21 mouse cellular contexts compared by ENCODE assay signal in the genomic region with DNA sequence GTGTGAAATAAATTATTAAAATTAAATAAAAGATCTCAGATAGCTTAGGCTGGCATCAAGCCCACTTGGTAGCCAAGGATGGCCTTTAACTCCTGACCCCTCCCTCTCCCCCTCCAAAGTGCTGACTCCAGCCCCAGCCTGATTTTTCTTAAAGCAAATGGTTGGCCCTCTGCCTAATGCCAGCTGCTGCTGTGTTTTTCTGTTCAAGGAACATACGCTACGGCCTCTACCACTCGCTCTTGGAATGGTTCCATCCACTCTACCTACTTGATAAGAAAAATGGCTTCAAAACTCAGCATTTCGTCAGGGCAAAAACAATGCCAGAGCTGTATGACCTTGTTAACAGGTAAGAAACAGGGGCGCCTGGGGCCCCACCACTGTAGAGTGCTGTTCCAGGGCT. TPM values are rescaled to one million over a fixed set of nuclear protein-coding genes. Genes with fewer than 3 reads are reported as not detected.
DNase-seq lines count a peak whose midpoint lies in the region; ATAC-seq and TF ChIP-seq lines count a peak whose summit lies in the region.
"Had no signal": no experiment of that assay in that cellular context is flagged by ENCODE, and none has a peak within 500 bp of the region (broad histone marks: within the 10 kb centered on the region; RNA-seq: fewer than 3 reads in every experiment).

No protein-coding gene starts in this region.

- H3K27ac ChIP-seq in heart, embryonic 16.5 days (ENCODE audit: low read length), result peak overlapping the region; percentile 4; the same call in 1 of the 2 replicates
- peak overlapping the region; percentile 38; the same call in 1 of the 2 replicates for H3K27ac ChIP-seq in lung, postnatal 0 days (ENCODE audit: low read length)
- peak overlapping the region; percentile 64; the same call in 1 of the 2 replicates for H3K27ac ChIP-seq in intestine, postnatal 0 days (ENCODE audit: low read depth, low read length)
- H3K27ac ChIP-seq: embryonic facial prominence, embryonic 12.5 days; hindbrain, embryonic 15.5 days; left cerebral cortex, adult 2 months; limb, embryonic 13.5 days; liver, embryonic 14.5 days had no signal

- WGBS in heart, embryonic 16.5 days, result 36% methylated on average over 5 of the region's 5 CpGs
- WGBS in lung, postnatal 0 days, result 56% methylated on average over 5 of the region's 5 CpGs
- 79% methylated on average over 5 of the region's 5 CpGs for WGBS in lung, adult 2 months
- 67% methylated on average over 5 of the region's 5 CpGs for WGBS in intestine, postnatal 0 days

- no peak for TF ChIP-seq EP300 in lung, postnatal 0 days (IDR thresholded peaks at IDR 0.05)

- no peak for ATAC-seq in heart, embryonic 16.5 days (replicated peaks; ENCODE audit: extremely low read depth, insufficient read depth, low FRiP score)
- ATAC-seq in lung, postnatal 0 days, result no peak
- ATAC-seq in intestine, postnatal 0 days, result no peak
- ATAC-seq: midbrain, embryonic 16.5 days had no signal

- H3K4me2 ChIP-seq in heart, embryonic 16.5 days (ENCODE audit: low read depth, low read length), result no peak overlapping the region
- H3K4me2 ChIP-seq in lung, postnatal 0 days (replicated peaks; ENCODE audit: low read depth, low read length), result no peak overlapping the region
- no peak overlapping the region for H3K4me2 ChIP-seq in intestine, postnatal 0 days (replicated peaks; ENCODE audit: low read depth)
- H3K4me2 ChIP-seq: embryonic facial prominence, embryonic 12.5 days; hindbrain, embryonic 15.5 days; limb, embryonic 13.5 days had no signal

- no peak for DNase-seq in heart, adult 9 months (ENCODE audit: low spot score in 2 of 2)
- DNase-seq in lung, postnatal 0 days (ENCODE audit: low spot score), result no peak
- no peak for DNase-seq in lung, adult 2 months
- DNase-seq in adrenal gland, adult 8-10 months, result no peak
- DNase-seq in right cerebral cortex, postnatal 4 days, result no peak
- DNase-seq: adrenal gland, adult 2 months; cerebellum, adult 11-12 months; heart, adult 11 months; heart, postnatal 36 days; lung, postnatal 14 days; spleen, adult 18-20 months; thymus, adult 2 months had no signal

- H3K27me3 ChIP-seq in heart, embryonic 16.5 days (ENCODE audit: control insufficient read depth, insufficient read depth, low read length), result no peaks in the 10 kb centered on the region
- no peaks in the 10 kb centered on the region for H3K27me3 ChIP-seq in lung, postnatal 0 days (replicated peaks; ENCODE audit: insufficient read depth, low read length)
- H3K27me3 ChIP-seq in intestine, postnatal 0 days (replicated peaks; ENCODE audit: control insufficient read depth, insufficient read depth, low read length), result no peaks in the 10 kb centered on the region
- H3K27me3 ChIP-seq: embryonic facial prominence, embryonic 12.5 days; hindbrain, embryonic 15.5 days; limb, embryonic 13.5 days had no signal

- peaks cover 11% of the 10 kb centered on the region for H3K4me1 ChIP-seq in heart, embryonic 16.5 days (ENCODE audit: control insufficient read depth, insufficient read depth, low read length)
- peaks cover 4% of the 10 kb centered on the region; the same call in 1 of the 2 replicates for H3K4me1 ChIP-seq in lung, postnatal 0 days (ENCODE audit: insufficient read depth, low read depth, low read length)
- peaks cover 4% of the 10 kb centered on the region; the same call in 1 of the 2 replicates for H3K4me1 ChIP-seq in lung, adult 2 months (ENCODE audit: control insufficient read depth, insufficient read depth, low read length)
- no peaks in the 10 kb centered on the region for H3K4me1 ChIP-seq in intestine, postnatal 0 days (replicated peaks; ENCODE audit: control insufficient read depth, insufficient read depth, low read length)

- H3K4me3 ChIP-seq in heart, embryonic 16.5 days (ENCODE audit: low read length), result no peak overlapping the region
- no peak overlapping the region for H3K4me3 ChIP-seq in lung, postnatal 0 days (ENCODE audit: low read depth, low read length)
- no peak overlapping the region for H3K4me3 ChIP-seq in lung, adult 2 months (replicated peaks; ENCODE audit: extremely low read depth, low read depth, low read length)
- no peak overlapping the region for H3K4me3 ChIP-seq in intestine, postnatal 0 days (ENCODE audit: low read depth, low read length)
- H3K4me3 ChIP-seq: embryonic facial prominence, embryonic 12.5 days; hindbrain, embryonic 15.5 days; left cerebral cortex, adult 2 months; limb, embryonic 13.5 days had no signal

- H3K9ac ChIP-seq in heart, embryonic 16.5 days (ENCODE audit: low read length), result no peak overlapping the region
- no peak overlapping the region for H3K9ac ChIP-seq in lung, postnatal 0 days (replicated peaks; ENCODE audit: low read depth)
- no peak overlapping the region for H3K9ac ChIP-seq in intestine, postnatal 0 days (ENCODE audit: low read depth, low read length)
- H3K9ac ChIP-seq: embryonic facial prominence, embryonic 12.5 days; hindbrain, embryonic 15.5 days; limb, embryonic 13.5 days; liver, embryonic 14.5 days had no signal

- no peak for TF ChIP-seq POLR2A in lung, adult 2 months (IDR thresholded peaks at IDR 0.05; ENCODE audit: borderline replicate concordance, extremely low read depth, low read depth, low read length)

- H3K9me3 ChIP-seq in heart, embryonic 16.5 days (replicated peaks; ENCODE audit: control insufficient read depth, low read length), result no peaks in the 10 kb centered on the region
- H3K9me3 ChIP-seq in lung, postnatal 0 days (ENCODE audit: low read length), result no peaks in the 10 kb centered on the region
- H3K9me3 ChIP-seq in intestine, postnatal 0 days (ENCODE audit: control insufficient read depth), result no peaks in the 10 kb centered on the region
- H3K9me3 ChIP-seq: embryonic facial prominence, embryonic 12.5 days; G1E; hindbrain, embryonic 15.5 days; limb, embryonic 13.5 days had no signal

- no peak for TF ChIP-seq CTCF in lung, postnatal 0 days (IDR thresholded peaks at IDR 0.05)
- no peak for TF ChIP-seq CTCF in lung, adult 2 months (IDR thresholded peaks at IDR 0.05; ENCODE audit: insufficient read depth, low read length)
- no peak for TF ChIP-seq CTCF in intestine, postnatal 0 days (IDR thresholded peaks at IDR 0.05; ENCODE audit: low read depth)

- H3K36me3 ChIP-seq in heart, embryonic 16.5 days (ENCODE audit: control insufficient read depth, insufficient read depth), result peaks cover 8% of the 10 kb centered on the region; the same call in 1 of the 2 replicates
- peaks cover 17% of the 10 kb centered on the region for H3K36me3 ChIP-seq in lung, postnatal 0 days (ENCODE audit: insufficient read depth, low read length)
- peaks cover 34% of the 10 kb centered on the region for H3K36me3 ChIP-seq in intestine, postnatal 0 days (ENCODE audit: control insufficient read depth, insufficient read depth)

RNA-seq across cellular contexts. Expression of gene Fuca1, which starts 4.8 kb away (rescaled TPM):
- polyA plus RNA-seq in heart, embryonic 16.5 days (2015; fragmentation: Nextera tagmentation; extraction: Ambion mirVana), result 50.7 and 52.8 TPM in 2 replicates
- 107 and 131 TPM in 2 replicates for polyA plus RNA-seq in lung, postnatal 0 days (2015; fragmentation: Nextera tagmentation; extraction: Ambion mirVana)
- 51.5 and 64.0 TPM in 2 replicates for polyA plus RNA-seq in lung, adult 2 months (2012; rRNA removed)
- 717 and 739 TPM in 2 replicates for polyA plus RNA-seq in intestine, postnatal 0 days (2015; fragmentation: Nextera tagmentation; extraction: Ambion mirVana)
- total RNA-seq in adrenal gland, adult 8-10 months (2022), result 100 to 1,000 TPM in 3 of 4 experiments, 10 to 100 TPM in 1; 83.5 to 119 (median 106) TPM

RNA-seq across cellular contexts. Expression of gene Hmgcl, which starts 20.9 kb away (rescaled TPM):
- 94.3 and 99.6 TPM in 2 replicates for polyA plus RNA-seq in heart, embryonic 16.5 days (2015; fragmentation: Nextera tagmentation; extraction: Ambion mirVana)
- 63.6 and 67.7 TPM in 2 replicates for polyA plus RNA-seq in lung, postnatal 0 days (2015; fragmentation: Nextera tagmentation; extraction: Ambion mirVana)
- polyA plus RNA-seq in lung, adult 2 months (2012; rRNA removed), result 43.8 and 49.6 TPM in 2 replicates
- polyA plus RNA-seq in intestine, postnatal 0 days (2015; fragmentation: Nextera tagmentation; extraction: Ambion mirVana), result 232 and 235 TPM in 2 replicates
- 10 to 100 TPM; 51.7 to 68.6 (median 62.8) TPM for total RNA-seq in adrenal gland, adult 8-10 months (2022)

RNA-seq across cellular contexts. Expression of gene Cnr2, which starts 30.1 kb away (rescaled TPM):
- polyA plus RNA-seq in heart, embryonic 16.5 days (2015; fragmentation: Nextera tagmentation; extraction: Ambion mirVana), result 0.71 and 0.80 TPM in 2 replicates
- polyA plus RNA-seq in lung, postnatal 0 days (2015; fragmentation: Nextera tagmentation; extraction: Ambion mirVana), result 1.9 and 2.2 TPM in 2 replicates
- polyA plus RNA-seq in lung, adult 2 months (2012; rRNA removed), result 7.3 and 9.1 TPM in 2 replicates
- polyA plus RNA-seq in intestine, postnatal 0 days (2015; fragmentation: Nextera tagmentation; extraction: Ambion mirVana), result 0.14 and 0.24 TPM in 2 replicates
- 1 to 10 TPM; 2.2 to 3.6 (median 2.8) TPM for total RNA-seq in adrenal gland, adult 8-10 months (2022)

RNA-seq across cellular contexts. Expression of gene Gale, which starts 38.2 kb away (rescaled TPM):
- 24.4 and 24.5 TPM in 2 replicates for polyA plus RNA-seq in heart, embryonic 16.5 days (2015; fragmentation: Nextera tagmentation; extraction: Ambion mirVana)
- 37.0 and 40.5 TPM in 2 replicates for polyA plus RNA-seq in lung, postnatal 0 days (2015; fragmentation: Nextera tagmentation; extraction: Ambion mirVana)
- 19.5 and 25.0 TPM in 2 replicates for polyA plus RNA-seq in lung, adult 2 months (2012; rRNA removed)
- polyA plus RNA-seq in intestine, postnatal 0 days (2015; fragmentation: Nextera tagmentation; extraction: Ambion mirVana), result 99.5 and 131 TPM in 2 replicates
- 10 to 100 TPM; 12.5 to 23.3 (median 22.5) TPM for total RNA-seq in adrenal gland, adult 8-10 months (2022)

RNA-seq across cellular contexts. Expression of gene Lypla2, which starts 47.1 kb away (rescaled TPM):
- polyA plus RNA-seq in heart, embryonic 16.5 days (2015; fragmentation: Nextera tagmentation; extraction: Ambion mirVana), result 73.2 and 77.3 TPM in 2 replicates
- 103 and 115 TPM in 2 replicates for polyA plus RNA-seq in lung, postnatal 0 days (2015; fragmentation: Nextera tagmentation; extraction: Ambion mirVana)
- polyA plus RNA-seq in lung, adult 2 months (2012; rRNA removed), result 123 TPM in 2 replicates
- polyA plus RNA-seq in intestine, postnatal 0 days (2015; fragmentation: Nextera tagmentation; extraction: Ambion mirVana), result 90.3 and 94.9 TPM in 2 replicates
- total RNA-seq in adrenal gland, adult 8-10 months (2022), result 10 to 100 TPM; 79.7 to 84.5 (median 81.6) TPM

Comparison
In these comparisons a context has a peak if more than half of its experiments do, and no peak if none do; other contexts are left out.
1. H3K27ac ChIP-seq: peak in every context shown above with its lines; median percentile 64 in intestine, postnatal 0 days; 38 in lung, postnatal 0 days; 4 in heart, embryonic 16.5 days.